Mouse (Mus musculus) megakaryocyte, embryonic 14.5 days (primary cell): Measurements from ENCODE around the gene Clec10a. TPM values are rescaled to one million over a fixed set of nuclear protein-coding genes. Genes with fewer than 3 reads are reported as not detected.
"Not testable (repeated sequence)": the region's sequence is repeated elsewhere in the genome, so short reads cannot be mapped to it uniquely, and the experiment has no call there.

ENCODE experiments used
- H3K27me3 ChIP-seq: replicated peaks from 2 replicates; pipeline ENCODE3; 2012; ENCODE audit warnings: inconsistent platforms
- H3K36me3 ChIP-seq: replicated peaks from 2 replicates; pipeline ENCODE3; 2012; ENCODE audit warnings: low read length, inconsistent platforms, mixed read lengths
- H3K4me1 ChIP-seq: 2 replicates; pipeline ENCODE4 v1.6.1; 2012; ENCODE audit warnings: inconsistent platforms
- H3K4me3 ChIP-seq: replicated peaks from 2 replicates; pipeline ENCODE3; 2012; ENCODE audit warnings: moderate library complexity, mild to moderate bottlenecking, inconsistent platforms
- H3K9me3 ChIP-seq: 2 replicates; pipeline ENCODE4 v1.6.1; 2012; ENCODE audit warnings: inconsistent platforms
- FLI1 ChIP-seq: IDR thresholded peaks from 2 replicates; pipeline ENCODE4 v1.6.1; 2012; ENCODE audit warnings: low read length, inconsistent platforms, mixed read lengths
- GATA1 ChIP-seq: IDR thresholded peaks from 3 replicates; pipeline ENCODE4 v1.6.1; 2012; ENCODE audit warnings: mixed read lengths, low read length, inconsistent platforms, borderline replicate concordance
- polyA plus RNA-seq: library from polyadenylated mRNA; stranded (reverse); fragments of >175 nt; gene quantifications from 2 replicates; pipeline ENCODE4 v1.2.3, GENCODE M21; 2012; ENCODE audit warnings: low replicate concordance; ENCODE audit not compliant: insufficient read depth

Gene Clec10a
- polyA plus RNA-seq, 1 experiment, result 0.93 TPM

DNA sequence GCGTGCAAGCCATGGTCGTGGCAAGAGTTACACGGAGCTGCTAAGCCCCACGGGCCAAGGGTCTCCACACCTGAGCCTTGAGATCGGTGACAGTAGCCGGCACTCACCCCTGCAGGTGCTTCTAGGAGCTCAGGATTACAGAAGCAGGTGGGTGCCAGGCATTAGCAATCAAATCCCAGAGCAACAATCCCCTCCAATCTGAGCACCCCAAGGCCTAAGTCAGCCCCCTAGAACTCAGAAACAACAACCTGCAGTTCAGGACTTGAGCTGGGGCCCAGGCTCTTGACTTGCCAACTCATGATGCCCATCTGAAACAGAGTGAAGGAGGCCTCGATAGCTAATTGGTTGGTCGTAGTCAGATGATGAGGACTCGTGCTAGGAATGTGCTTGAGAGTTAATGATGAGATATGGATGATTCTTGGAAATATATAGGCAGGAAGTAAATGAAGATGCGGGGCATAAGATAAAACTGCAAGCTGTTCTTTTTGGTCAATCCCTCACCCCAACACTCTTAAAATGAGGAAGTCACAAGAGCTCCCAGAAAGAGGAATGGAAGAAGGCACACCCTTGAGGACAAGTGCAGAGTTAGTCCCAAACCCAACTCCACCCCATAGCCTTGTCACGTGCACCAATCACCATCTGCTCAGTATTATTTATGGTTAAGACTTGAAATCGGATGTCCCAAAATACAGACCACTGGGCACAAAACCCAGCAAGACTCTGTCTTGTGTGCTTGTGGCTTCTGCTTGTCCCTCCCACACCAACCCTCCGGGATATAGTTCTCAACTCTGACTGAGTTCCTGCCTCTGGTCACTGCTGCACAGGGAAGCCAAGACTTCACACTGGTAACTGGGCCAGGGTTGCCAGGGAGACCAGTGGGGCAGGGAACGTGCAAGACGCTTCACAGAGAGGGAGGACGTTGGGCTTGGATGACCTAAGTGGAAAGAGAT lies 10.2 kb downstream of the Clec10a start:
- TF ChIP-seq GATA1 (no peak), FLI1 (no peak)
- H3K27me3 ChIP-seq, result peaks cover 57% of the 10 kb centered on the region
- H3K9me3 ChIP-seq, result no peaks in the 10 kb centered on the region
- no peaks in the 10 kb centered on the region for H3K36me3 ChIP-seq
- H3K4me3 ChIP-seq, result peak overlapping the region; percentile 53
- peaks cover 23% of the 10 kb centered on the region for H3K4me1 ChIP-seq

DNA sequence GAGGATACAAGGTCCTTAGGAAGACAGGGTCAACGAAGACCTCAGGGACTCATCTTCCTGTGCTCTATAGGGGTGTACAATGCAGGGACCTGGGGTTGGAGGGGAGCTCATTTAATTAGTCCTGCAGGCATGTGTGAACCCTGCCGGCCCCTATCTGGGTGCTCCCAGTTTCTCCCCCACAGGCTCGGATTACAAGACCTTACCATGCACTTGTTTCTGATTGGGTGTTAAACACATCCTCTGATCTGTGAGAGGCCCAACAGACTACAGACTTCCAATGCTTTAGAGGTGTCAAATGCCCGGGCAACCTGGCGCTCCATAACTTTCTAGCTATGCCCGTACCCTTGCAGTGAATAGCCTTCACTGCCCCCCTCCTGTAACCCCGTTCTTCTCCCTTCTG lies 12.1 kb downstream of the Clec10a start:
- TF ChIP-seq GATA1 (no peak), FLI1 (no peak)
- Histone ChIP-seq H3K4me1 (peaks cover 23% of the 10 kb centered on the region), H3K27me3 (peaks cover 56% of the 10 kb centered on the region), H3K36me3 (no peaks in the 10 kb centered on the region), H3K4me3 (no peak overlapping the region), H3K9me3 (no peaks in the 10 kb centered on the region)

DNA sequence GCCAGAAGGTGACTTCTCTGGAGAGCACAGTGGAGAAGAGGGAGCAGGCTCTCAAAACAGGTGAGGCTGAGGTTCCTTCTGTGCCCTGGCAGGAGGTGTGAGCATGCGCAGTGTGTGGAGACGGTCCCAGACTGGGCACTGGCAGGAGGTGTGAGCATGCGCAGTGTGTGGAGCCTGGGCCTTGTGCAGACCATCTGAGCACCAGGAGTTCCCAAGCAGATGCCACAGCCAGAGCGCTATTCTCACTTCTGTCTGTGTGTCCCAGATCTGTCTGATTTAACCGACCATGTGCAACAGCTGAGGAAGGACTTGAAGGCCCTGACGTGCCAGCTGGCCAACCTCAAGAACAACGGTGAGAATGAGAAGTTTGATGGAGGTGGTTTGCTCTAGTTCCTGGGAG lies 13.5 kb downstream of the Clec10a start:
- H3K36me3 ChIP-seq, H3K4me3 ChIP-seq, H3K9me3 ChIP-seq: not testable (repeated sequence)
- peaks cover 25% of the 10 kb centered on the region for H3K4me1 ChIP-seq
- H3K27me3 ChIP-seq, result peaks cover 46% of the 10 kb centered on the region

DNA sequence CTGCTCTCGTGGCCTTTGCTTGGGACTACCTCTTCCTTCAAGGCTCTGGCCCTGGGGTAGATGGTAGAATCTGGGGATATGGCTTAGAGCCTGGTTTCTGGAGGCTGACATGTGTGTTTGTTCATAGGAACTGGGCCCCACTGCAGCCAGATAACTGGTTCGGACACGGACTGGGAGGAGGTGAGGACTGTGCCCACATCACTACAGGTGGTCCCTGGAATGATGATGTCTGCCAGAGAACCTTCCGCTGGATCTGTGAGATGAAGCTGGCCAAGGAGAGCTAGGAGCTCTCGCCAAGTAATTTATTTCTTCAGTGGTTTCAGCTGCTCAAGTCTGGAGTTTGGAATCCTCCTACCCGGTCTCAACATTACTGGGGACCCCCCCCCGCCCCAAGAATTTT lies 14.3 kb downstream of the Clec10a start:
- Histone ChIP-seq H3K4me3 (no peak overlapping the region), H3K9me3 (no peaks in the 10 kb centered on the region), H3K36me3 (no peaks in the 10 kb centered on the region), H3K4me1 (peaks cover 25% of the 10 kb centered on the region), H3K27me3 (peaks cover 39% of the 10 kb centered on the region)
- TF ChIP-seq FLI1 (no peak), GATA1 (no peak)

DNA sequence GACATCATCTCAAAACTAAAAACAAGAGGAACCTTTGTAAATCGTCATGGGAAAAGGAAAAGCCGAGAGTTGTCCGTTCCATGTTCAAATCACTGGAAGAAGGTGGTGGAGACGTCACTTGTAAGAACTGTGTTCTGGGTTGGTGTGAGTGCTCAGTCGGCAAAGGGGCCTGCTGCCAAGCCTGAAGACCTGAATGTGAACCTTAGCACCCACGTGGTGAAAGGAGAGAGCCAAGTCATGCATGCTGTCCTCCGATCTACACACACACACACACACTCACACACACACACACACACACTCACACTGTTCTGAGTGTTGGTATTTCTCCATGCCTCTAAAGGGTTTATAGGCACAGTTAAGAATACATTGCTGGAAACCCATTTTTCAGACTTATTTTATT lies 15.2 kb downstream of the Clec10a start:
- no peak for TF ChIP-seq FLI1
- no peak for TF ChIP-seq GATA1
- peaks cover 8% of the 10 kb centered on the region for H3K9me3 ChIP-seq
- H3K4me3 ChIP-seq, result no peak overlapping the region
- no peaks in the 10 kb centered on the region for H3K36me3 ChIP-seq
- peaks cover 19% of the 10 kb centered on the region for H3K4me1 ChIP-seq
- H3K27me3 ChIP-seq, result peaks cover 31% of the 10 kb centered on the region

DNA sequence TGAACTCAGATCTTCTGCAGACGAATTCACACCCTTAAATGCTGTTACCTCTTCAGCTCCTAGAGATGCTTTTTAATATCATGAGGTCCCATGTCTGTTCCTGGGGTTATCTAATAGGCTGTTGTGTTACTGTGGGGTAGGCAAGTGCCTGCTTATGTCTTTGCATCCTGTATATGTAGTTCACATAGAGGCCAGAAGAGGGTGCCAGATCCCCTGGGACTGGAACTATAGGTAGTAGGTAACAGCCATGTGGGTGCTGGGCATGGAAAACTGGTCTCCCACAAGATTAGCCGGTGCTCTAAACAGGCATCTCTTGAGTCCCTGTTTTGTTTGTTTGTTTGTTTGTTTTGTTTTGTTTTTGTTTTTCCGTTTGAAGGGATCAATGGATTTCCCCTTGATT lies 15.8 kb downstream of the Clec10a start:
- TF ChIP-seq GATA1, result no peak
- no peak for TF ChIP-seq FLI1
- H3K4me1 ChIP-seq, result peaks cover 12% of the 10 kb centered on the region; the same call in 1 of the 2 replicates
- peaks cover 31% of the 10 kb centered on the region for H3K27me3 ChIP-seq
- H3K36me3 ChIP-seq, result no peaks in the 10 kb centered on the region
- H3K4me3 ChIP-seq, result no peak overlapping the region
- H3K9me3 ChIP-seq, result peaks cover 15% of the 10 kb centered on the region

DNA sequence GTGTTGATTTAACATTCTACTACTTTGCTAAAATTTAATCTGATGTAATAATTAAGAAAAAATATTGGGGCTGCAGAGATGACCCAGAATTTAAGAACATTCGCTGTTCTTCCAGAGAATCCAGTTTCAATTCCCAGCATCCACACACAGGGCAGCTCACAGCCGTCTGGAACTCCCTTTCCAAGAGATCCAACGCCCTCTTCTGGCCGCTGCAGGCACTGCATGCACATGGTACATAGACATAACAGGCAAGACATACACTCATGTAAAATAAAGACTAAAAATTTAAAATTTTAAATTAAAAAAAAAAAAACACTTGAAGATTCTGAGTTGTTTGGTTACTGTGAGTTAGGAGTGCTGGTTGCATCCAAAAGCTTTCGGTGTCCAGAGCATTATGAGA lies 16.3 kb downstream of the Clec10a start:
- TF ChIP-seq FLI1, result no peak
- no peak for TF ChIP-seq GATA1
- H3K4me1 ChIP-seq, result peaks cover 11% of the 10 kb centered on the region; the same call in 1 of the 2 replicates
- no peaks in the 10 kb centered on the region for H3K36me3 ChIP-seq
- H3K27me3 ChIP-seq, result peaks cover 32% of the 10 kb centered on the region
- H3K9me3 ChIP-seq, result peaks cover 18% of the 10 kb centered on the region
- H3K4me3 ChIP-seq, result no peak overlapping the region

DNA sequence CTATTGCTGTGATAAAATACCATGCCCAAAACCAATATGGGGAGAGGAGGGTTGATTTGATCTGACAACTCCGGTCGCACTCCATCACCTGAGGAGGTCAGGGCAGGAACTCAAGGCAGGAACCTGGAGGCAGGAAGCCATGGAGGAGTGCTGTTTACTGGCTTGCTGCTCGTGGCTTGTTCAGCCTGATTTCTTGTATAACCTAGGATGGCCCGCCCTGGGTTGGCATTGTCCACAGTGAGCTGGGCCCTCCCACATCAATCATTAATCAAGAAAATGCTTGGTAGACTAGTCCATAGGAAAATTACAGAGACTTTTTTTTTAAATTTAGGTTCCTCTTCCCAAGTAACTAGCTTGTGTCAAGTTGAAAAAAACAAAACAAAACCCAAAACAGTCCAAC lies 18.5 kb downstream of the Clec10a start:
- no peak for TF ChIP-seq FLI1
- TF ChIP-seq GATA1, result no peak

DNA sequence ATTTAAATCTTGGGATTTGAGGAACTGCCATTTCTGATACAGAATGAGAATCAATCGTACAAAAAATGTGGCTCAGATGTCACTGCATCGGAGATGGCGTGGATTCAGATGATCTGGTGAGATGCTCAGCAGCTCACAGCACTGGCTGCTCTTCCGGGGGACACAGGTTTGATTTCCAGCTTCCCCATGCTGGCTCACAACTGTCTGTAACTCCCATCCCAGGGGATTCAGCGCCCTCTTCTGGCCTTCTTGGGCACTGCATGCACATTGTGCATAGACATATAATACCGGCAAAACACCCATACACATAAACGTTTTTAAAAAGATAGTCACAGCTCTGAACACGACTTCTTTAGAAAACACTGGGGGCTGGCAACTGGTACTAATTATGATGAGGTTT lies 21.6 kb downstream of the Clec10a start:
- Histone ChIP-seq H3K4me1 (0 out of 2 replicates have a peak, but pooled peaks cover 2% of the 10 kb centered on the region), H3K36me3 (no peaks in the 10 kb centered on the region), H3K4me3 (no peak overlapping the region), H3K27me3 (peaks cover 42% of the 10 kb centered on the region), H3K9me3 (peaks cover 22% of the 10 kb centered on the region)
- TF ChIP-seq FLI1 (no peak), GATA1 (no peak)

More for the DNA sequence above, 18.5 kb downstream of the Clec10a start:
- H3K36me3 ChIP-seq, result no peaks in the 10 kb centered on the region
- no peak overlapping the region for H3K4me3 ChIP-seq
- 0 out of 2 replicates have a peak, but pooled peaks cover 2% of the 10 kb centered on the region for H3K4me1 ChIP-seq
- peaks cover 22% of the 10 kb centered on the region for H3K9me3 ChIP-seq
- peaks cover 31% of the 10 kb centered on the region for H3K27me3 ChIP-seq

DNA sequence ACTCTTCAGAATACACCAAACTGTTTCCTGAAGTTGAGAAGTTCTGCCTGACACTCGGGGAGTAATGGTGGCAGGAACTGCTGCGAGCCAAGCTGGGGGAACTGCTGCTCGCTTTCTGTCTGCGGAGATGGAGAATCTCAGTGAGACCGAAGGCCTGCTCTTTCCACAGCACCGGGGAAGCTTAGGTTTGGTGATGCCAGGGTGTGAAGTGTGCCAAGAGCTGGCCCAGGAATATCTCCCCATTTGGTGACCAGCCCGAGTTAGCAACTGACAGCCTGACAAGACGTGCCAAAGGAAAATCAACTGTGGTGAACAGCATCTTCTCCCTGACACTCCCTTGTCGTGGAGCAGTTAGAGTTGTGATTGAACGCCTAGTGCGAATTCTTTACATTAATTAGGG lies 22.3 kb downstream of the Clec10a start:
- TF ChIP-seq FLI1, result no peak
- TF ChIP-seq GATA1, result no peak
- Histone ChIP-seq H3K4me1 (0 out of 2 replicates have a peak, but pooled peaks cover 2% of the 10 kb centered on the region), H3K27me3 (peaks cover 48% of the 10 kb centered on the region)

More for the DNA sequence above, 22.3 kb downstream of the Clec10a start:
- no peak overlapping the region for H3K4me3 ChIP-seq
- no peaks in the 10 kb centered on the region for H3K36me3 ChIP-seq
- peaks cover 22% of the 10 kb centered on the region for H3K9me3 ChIP-seq
